Mouse (Mus musculus) MEL-GATA-1-ER (cell line): ENCODE data around the gene Cdk20.
"Not testable (repeated sequence)": the region's sequence is repeated elsewhere in the genome, so short reads cannot be mapped to it uniquely, and the experiment has no call there.

Source experiments
- DNase-seq: peaks from one replicate; pipeline ENCODE4 v3.0.0-alpha.2; 2012; ENCODE audit warnings: low read depth; ENCODE audit errors: extremely low read depth

The Cdk20 gene

GRCm38 (mm10) chr13:64422607-64422957 lies 9.5 kb upstream of the Cdk20 start:
- no peak for DNase-seq

DNA sequence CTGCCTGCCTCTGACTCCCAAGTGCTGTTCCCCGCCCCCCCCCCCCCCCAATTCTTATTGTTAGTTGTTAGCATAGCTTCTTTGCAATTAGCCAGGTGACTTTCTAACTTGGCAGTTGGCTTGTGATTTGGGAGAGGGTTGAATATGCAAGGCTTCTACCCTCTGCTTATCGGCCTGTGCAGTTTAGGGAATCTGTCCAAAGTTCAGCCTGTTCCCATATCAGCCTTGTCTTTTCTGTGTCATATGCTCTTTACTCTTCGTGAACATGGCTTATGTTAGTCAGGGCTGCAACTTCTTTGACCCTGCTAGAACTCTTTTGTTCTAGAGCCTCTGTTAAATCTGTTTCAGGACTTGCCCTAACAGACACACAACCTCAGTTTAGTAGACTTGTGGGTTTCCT lies 7.8 kb upstream of the Cdk20 start:
- DNase-seq, result no peak

GRCm38 (mm10) chr13:64425280-64425679 lies 6.8 kb upstream of the Cdk20 start:
- DNase-seq, result no peak

- DNase-seq, result no peak
Measured at GRCm38 (mm10) chr13:64429328-64429727, 2.8 kb upstream of the Cdk20 start.

DNA sequence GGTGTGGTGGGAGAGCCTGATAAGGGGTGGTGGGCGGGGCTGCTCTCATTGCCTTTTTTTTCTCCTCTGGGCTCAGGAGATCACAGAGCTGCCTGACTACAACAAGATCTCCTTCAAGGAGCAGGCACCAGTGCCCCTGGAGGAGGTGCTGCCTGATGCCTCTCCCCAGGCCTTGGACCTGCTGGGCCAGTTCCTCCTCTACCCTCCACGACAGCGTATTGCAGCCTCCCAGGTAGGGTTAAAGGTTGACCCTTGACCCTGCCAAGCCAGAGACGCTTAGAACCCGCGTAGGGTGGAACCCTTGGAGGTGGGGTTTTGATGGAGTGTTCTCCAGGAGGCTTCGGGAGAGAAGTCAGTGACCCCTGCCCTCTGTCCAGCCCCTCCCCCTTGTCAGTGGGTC lies 5.7 kb downstream of the Cdk20 start:
- DNase-seq, result no peak

- DNase-seq, result no peak
Measured at GRCm38 (mm10) chr13:64438863-64439452, 6.8 kb downstream of the Cdk20 start.

- DNase-seq, result no peak
Measured at GRCm38 (mm10) chr13:64439471-64439870, 7.4 kb downstream of the Cdk20 start.

DNA sequence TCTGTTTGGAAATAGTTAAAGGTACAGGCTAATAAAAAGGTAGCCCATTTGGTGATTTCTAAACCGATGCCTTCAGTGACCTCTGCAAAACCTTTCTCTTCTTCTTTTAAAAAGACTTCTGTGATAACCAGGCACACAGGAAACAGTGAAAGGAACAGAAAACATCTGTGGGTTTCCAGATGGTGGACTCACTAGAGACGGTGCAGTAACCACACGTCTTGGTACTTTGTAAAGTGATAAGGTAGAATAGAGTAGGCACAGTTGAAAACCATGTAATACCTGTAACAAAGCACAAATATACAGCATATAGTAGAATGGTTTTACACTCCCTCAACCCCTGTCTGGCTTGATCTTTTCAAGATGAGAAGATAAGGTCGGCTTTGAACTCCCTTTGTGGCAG lies 8.5 kb downstream of the Cdk20 start:
- DNase-seq, result no peak

- no peak for DNase-seq
Measured at GRCm38 (mm10) chr13:64443263-64443894, 11.3 kb downstream of the Cdk20 start.

DNA sequence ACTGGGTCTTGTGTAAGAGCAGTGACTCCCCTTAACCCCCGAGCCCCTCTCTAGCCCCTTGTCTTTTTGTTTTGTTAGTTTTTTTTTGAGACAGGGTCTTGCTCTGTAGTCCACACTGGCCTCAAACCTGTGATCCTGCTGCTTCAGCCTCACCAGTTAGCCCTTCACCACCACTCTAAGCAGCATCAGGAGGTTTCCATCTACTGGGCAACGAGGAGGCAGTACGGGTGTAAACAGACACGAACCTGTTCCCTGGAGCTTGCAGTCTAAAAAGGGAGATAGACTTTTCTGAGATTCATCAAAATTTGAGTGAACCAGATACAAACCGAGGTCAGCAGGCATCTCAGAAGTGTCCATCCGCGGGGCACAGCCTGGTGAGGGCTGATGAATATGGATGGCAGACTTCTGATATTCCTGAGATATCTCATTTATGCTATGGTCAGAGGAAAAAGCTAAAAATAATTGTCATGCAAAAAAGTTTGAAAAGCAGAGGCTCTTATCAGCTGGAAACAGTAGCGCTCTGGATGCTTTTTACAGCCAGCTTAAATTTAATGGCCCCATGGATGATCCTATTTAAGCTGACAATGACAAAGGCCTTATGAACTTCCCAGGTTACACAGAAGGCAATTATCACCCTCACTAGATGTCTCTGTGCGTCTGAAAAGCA lies 13.3 kb downstream of the Cdk20 start:
- no peak for DNase-seq

DNA sequence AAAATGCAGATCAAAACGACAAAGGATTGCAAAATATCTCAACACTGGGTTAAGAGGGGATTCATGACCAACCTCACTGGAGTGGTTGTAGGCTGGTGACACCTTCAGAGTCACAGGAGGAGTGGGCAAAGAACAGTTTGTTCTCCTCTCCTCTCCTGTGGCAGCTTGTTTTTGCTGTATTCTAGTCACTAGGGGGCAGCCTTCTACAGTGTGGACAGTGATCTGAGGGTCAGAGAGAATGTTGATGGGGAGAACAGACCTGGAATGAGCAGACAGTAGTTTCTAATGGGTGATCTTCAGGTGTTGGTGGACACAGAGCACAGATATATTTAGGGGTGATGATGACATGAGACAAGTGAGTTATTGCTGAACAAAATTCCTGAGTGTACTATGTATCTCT lies 15.8 kb downstream of the Cdk20 start:
- DNase-seq, result no peak

DNA sequence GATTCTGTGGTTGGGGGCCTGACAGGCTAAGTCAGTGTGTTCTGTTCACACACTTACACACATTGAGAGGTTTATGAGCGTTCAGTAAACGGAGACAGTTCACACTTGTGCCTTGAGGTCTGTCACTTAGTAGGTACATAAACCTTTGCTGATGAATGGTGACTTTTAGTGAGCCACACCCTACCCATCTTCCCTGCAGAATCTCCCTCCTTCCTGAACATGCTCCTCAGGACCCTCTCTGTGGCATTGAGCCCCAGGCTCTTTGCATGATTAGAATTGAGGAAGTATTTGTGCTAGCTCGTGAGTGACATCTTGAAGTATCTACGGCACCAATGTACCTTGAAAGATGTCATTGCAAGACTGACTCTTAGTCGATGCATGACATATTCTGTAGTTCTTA lies 16.6 kb downstream of the Cdk20 start:
- peak; percentile 61 for DNase-seq

DNA sequence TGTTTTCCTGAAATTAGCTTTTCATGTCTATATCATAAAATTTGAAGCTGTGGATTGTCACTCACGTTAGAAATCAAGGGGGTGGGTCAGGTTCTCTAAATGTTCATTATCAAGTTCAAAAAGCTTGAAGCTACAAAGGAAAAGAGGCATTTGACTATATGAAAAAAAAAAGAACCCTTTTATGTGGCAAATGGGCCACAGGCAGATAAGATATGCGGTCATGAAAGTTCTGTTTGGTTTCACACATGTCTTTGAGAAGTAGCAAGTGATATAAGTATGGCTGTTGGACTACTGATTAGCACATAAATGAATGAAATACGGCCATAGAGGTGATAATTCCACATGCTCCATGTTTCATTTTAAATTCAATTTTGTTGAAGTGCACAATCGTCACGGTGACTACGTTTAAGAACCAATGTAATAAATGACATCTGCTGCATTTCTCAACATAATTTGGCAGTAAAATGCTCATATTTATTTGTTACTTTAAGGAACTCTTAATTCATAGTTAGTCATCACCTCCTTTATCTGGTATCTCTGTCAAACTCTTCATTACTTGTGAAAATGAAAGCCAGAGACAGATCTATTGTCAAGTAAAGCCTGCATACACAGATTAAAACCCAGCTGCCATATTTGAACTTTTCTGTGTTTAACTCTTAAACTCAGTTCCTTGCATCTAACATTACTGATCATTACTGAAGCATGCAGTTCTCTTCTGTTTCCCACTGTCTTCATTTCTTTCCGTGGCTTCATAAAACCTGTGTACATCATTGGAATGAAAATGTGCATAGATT lies 18.1 kb downstream of the Cdk20 start:
- peak; percentile 97 for DNase-seq

GRCm38 (mm10) chr13:64457225-64457978 lies 25.3 kb downstream of the Cdk20 start:
- not testable (repeated sequence) for DNase-seq

GRCm38 (mm10) chr13:64458181-64458580 lies 26.1 kb downstream of the Cdk20 start:
- no peak for DNase-seq

DNA sequence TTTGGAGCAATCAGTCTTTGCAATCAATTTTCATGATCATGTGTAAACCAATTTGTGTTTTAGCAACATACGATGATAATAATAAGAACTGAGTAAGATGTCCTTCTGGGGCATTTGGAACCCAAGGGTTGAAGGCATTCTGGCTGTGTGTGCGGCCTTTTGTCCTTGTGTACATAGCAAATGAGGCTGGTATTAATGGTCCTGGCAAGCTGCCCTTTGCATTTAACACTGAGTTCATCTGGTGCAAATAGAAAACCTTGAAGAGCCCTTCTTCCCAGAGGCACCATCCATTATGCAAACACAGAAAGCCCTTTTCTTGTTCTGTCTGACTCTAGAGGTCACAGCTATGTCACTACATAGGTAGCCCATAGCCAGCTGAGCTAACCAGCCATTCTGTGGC lies 30.5 kb downstream of the Cdk20 start:
- no peak for DNase-seq

DNA sequence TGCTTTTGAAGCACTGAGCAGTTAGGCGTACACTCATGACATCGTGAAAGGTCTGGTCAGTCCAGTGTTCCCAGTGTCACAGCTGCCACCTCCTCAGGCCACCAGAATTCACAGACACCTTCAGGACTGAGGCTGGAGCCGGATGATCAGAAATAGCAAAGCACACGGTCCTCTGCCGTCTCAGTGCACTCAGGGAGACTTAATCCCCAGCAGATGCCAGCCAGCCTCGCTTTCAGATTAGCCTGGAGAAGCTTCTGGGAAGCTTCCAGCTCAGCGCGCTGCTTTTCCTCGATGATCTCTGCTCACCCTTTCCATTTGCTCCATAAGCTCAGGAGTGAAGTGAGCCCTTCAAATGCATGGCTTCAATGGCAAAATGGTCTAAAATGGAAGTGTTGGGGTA lies 33.1 kb downstream of the Cdk20 start:
- DNase-seq, result no peak

GRCm38 (mm10) chr13:64467886-64468285 lies 35.8 kb downstream of the Cdk20 start:
- DNase-seq, result no peak

GRCm38 (mm10) chr13:64477968-64478367 lies 45.9 kb downstream of the Cdk20 start:
- no peak for DNase-seq

DNA sequence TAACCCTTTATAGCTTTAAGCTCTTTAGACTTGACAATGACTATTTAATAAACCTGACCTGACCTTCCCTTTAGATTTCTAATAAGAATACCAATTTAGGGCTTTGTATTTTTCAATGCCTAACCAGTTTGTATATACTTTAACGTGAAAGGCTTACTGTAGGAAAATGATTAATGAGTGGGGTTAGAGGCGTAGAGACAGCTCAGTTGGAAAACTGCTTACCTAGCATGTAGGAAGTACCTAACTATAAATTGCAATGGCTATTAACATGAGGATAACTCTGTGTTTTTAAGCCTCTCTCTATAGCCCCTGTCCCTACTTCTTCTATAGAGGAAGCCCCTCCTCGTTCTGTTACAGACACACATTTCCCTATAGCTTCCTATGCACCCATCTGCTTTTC lies 47.8 kb downstream of the Cdk20 start:
- DNase-seq, result no peak

DNA sequence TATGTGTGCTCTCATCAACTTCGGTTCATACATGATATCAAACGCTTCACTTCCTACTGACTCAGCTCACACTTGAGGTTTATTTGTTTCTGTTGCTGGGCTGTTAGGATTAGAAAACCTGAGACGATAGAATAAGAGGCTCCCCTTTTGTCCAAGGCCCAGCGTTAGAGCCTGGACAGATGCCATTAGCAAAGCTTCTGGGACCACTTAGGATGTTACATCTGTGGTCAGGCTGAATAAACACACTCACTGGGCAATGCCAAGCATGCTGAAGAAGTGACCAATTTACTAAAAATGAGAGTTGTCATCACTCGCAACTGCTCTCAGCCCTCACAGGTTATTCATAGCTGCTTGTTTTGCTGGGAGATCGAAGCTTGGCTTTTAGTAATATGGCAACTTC lies 57.8 kb downstream of the Cdk20 start:
- no peak for DNase-seq
